ENCODE assay signal across 9 mouse cellular contexts in genomic region chr2:144369020-144369421, GRCm38 (mm10). TPM values are rescaled to one million over a fixed set of nuclear protein-coding genes. Genes with fewer than 3 reads are reported as not detected.
DNase-seq lines count a peak whose midpoint lies in the region; ATAC-seq and TF ChIP-seq lines count a peak whose summit lies in the region.
"Had no signal": no experiment of that assay in that cellular context is flagged by ENCODE, and none has a peak within 500 bp of the region (broad histone marks: within the 10 kb centered on the region; RNA-seq: fewer than 3 reads in every experiment).

No protein-coding gene starts in this region.

- H3K9ac ChIP-seq in heart, embryonic 14.5 days (ENCODE audit: low read length) = peak overlapping the region; percentile 90
- H3K9ac ChIP-seq in forebrain, postnatal 0 days = peak overlapping the region; percentile 79
- H3K9ac ChIP-seq in liver, embryonic 13.5 days = peak overlapping the region; percentile 85

- DNase-seq in heart, adult 9 months (ENCODE audit: low spot score in 2 of 2) = no peak
- DNase-seq in A20 (ENCODE audit: low read depth, low spot score) = peak; percentile 91
- DNase-seq in forebrain, postnatal 0 days = peak; percentile 81
- DNase-seq in liver, embryonic 13.5 days = no peak
- DNase-seq in splenic B cell, adult 2 months (ENCODE audit: low read depth, low spot score) = peak; percentile 79
- DNase-seq in cerebellum, adult 8-10 months = no peak

- peak overlapping the region; percentile 67 for H3K4me2 ChIP-seq in heart, embryonic 14.5 days (ENCODE audit: low read length)
- H3K4me2 ChIP-seq in forebrain, postnatal 0 days (ENCODE audit: low read depth) = peak overlapping the region; percentile 66
- H3K4me2 ChIP-seq in liver, embryonic 13.5 days = peak overlapping the region; percentile 82

- H3K4me1 ChIP-seq in heart, embryonic 14.5 days (ENCODE audit: control insufficient read depth in 2 of 2, insufficient read depth in 2 of 2, low read length in 2 of 2) = peaks cover 0 to 10% of the 10 kb centered on the region in 2 experiments; a peak in 2 of 4 replicates
- no peaks in the 10 kb centered on the region for H3K4me1 ChIP-seq in bone marrow, adult 2 months (ENCODE audit: control insufficient read depth, insufficient read depth, low read length)
- peaks cover 8% of the 10 kb centered on the region; the same call in 1 of the 2 replicates for H3K4me1 ChIP-seq in forebrain, postnatal 0 days (ENCODE audit: insufficient read depth)
- H3K4me1 ChIP-seq in liver, embryonic 13.5 days (replicated peaks) = peaks cover 23% of the 10 kb centered on the region

- TF ChIP-seq CTCF in bone marrow, adult 2 months (IDR thresholded peaks at IDR 0.05; ENCODE audit: control insufficient read depth, insufficient read depth, low read length) = no peak
- TF ChIP-seq CTCF in forebrain, postnatal 0 days (IDR thresholded peaks at IDR 0.05; ENCODE audit: low read depth) = no peak

- no peaks in the 10 kb centered on the region for H3K27me3 ChIP-seq in heart, embryonic 14.5 days (ENCODE audit: control insufficient read depth, insufficient read depth, low read length)
- no peaks in the 10 kb centered on the region for H3K27me3 ChIP-seq in forebrain, postnatal 0 days (ENCODE audit: insufficient read depth, low read length)
- no peaks in the 10 kb centered on the region for H3K27me3 ChIP-seq in liver, embryonic 13.5 days
- H3K27me3 ChIP-seq in splenic B cell, adult 2 months (ENCODE audit: control insufficient read depth, insufficient read depth, low read length, poor library complexity, severe bottlenecking) = no peaks in the 10 kb centered on the region

- H3K4me3 ChIP-seq in heart, embryonic 14.5 days (ENCODE audit: control insufficient read depth in 1 of 2, insufficient read depth in 1 of 2, low read depth in 1 of 2, low read length in 2 of 2) = peak overlapping the region; percentile 86 to 100
- peak overlapping the region; percentile 92 for H3K4me3 ChIP-seq in bone marrow, adult 2 months (replicated peaks; ENCODE audit: control insufficient read depth, low read depth, low read length)
- H3K4me3 ChIP-seq in forebrain, postnatal 0 days (ENCODE audit: low read depth, low read length) = peak overlapping the region; percentile 73
- peak overlapping the region; percentile 78 for H3K4me3 ChIP-seq in liver, embryonic 13.5 days (replicated peaks)

- peak overlapping the region; percentile 93 to 99 for H3K27ac ChIP-seq in heart, embryonic 14.5 days (replicated peaks in 1 of 2; ENCODE audit: control insufficient read depth in 1 of 2, insufficient read depth in 1 of 2, low read depth in 2 of 2, low read length in 2 of 2)
- peak overlapping the region; percentile 92 for H3K27ac ChIP-seq in bone marrow, adult 2 months (ENCODE audit: control insufficient read depth, insufficient read depth, low read depth, low read length, poor library complexity)
- peak overlapping the region; percentile 93 for H3K27ac ChIP-seq in forebrain, postnatal 0 days (ENCODE audit: low read depth, low read length)
- peak overlapping the region; percentile 87 for H3K27ac ChIP-seq in liver, embryonic 13.5 days

- peak; percentile 41; the same call in 1 of the 2 replicates for TF ChIP-seq POLR2A in bone marrow, adult 2 months (IDR thresholded peaks at IDR 0.05; ENCODE audit: borderline replicate concordance, control insufficient read depth, low read depth, low read length)

- H3K9me3 ChIP-seq in heart, embryonic 14.5 days (ENCODE audit: control insufficient read depth, low read length) = no peaks in the 10 kb centered on the region
- H3K9me3 ChIP-seq in forebrain, postnatal 0 days (ENCODE audit: low read length) = no peaks in the 10 kb centered on the region
- H3K9me3 ChIP-seq in liver, embryonic 13.5 days (replicated peaks) = no peaks in the 10 kb centered on the region

- H3K36me3 ChIP-seq in heart, embryonic 14.5 days (ENCODE audit: control insufficient read depth, insufficient read depth, low read length) = peaks cover 18% of the 10 kb centered on the region
- H3K36me3 ChIP-seq in forebrain, postnatal 0 days (ENCODE audit: insufficient read depth) = peaks cover 10% of the 10 kb centered on the region
- peaks cover 19% of the 10 kb centered on the region for H3K36me3 ChIP-seq in liver, embryonic 13.5 days
- no peaks in the 10 kb centered on the region; the same call in 1 of the 2 replicates for H3K36me3 ChIP-seq in splenic B cell, adult 2 months (ENCODE audit: control insufficient read depth, insufficient read depth, low read length, poor library complexity, severe bottlenecking)

- ATAC-seq in heart, embryonic 14.5 days (ENCODE audit: insufficient number of reproducible peaks, insufficient read depth, low FRiP score, low read depth) = peak; percentile 85
- ATAC-seq in forebrain, postnatal 0 days = peak; percentile 87
- ATAC-seq in liver, embryonic 13.5 days (ENCODE audit: low read depth) = peak; percentile 84

- whole genome bisulfite sequencing in heart, embryonic 14.5 days = 1% methylated on average over 36 of the region's 43 CpGs
- WGBS in bone marrow, adult 2 months = under 1% methylated on average over 43 of the region's 43 CpGs
- under 1% methylated on average over 35 of the region's 43 CpGs for WGBS in forebrain, postnatal 0 days
- under 1% methylated on average over 41 of the region's 43 CpGs for WGBS in liver, embryonic 13.5 days (ENCODE audit: insufficient replicate concordance)

RNA-seq across cellular contexts. Expression of gene Pet117, which starts 0.2 kb away (rescaled TPM):
- polyA plus RNA-seq in heart, embryonic 14.5 days (2014; fragmentation: Nextera tagmentation; extraction: Ambion mirVana) = 1.2 TPM in 1 of 2 replicates, not detected in the other
- polyA plus RNA-seq in bone marrow, adult 2 months (2011; ENCODE audit: insufficient read depth, insufficient read length, low replicate concordance, missing spikeins) = 1.7 TPM in 1 of 2 replicates, not detected in the other
- not detected in 2 replicates for total RNA-seq in forebrain, postnatal 0 days (2014; rRNA removed)
- 0.84 and 2.3 TPM in 2 replicates for polyA plus RNA-seq in forebrain, postnatal 0 days (2015; fragmentation: Nextera tagmentation; extraction: Ambion mirVana)
- polyA plus RNA-seq in liver, embryonic 13.5 days (2015; fragmentation: Nextera tagmentation; extraction: Ambion mirVana) = 2.8 and 4.4 TPM in 2 replicates

RNA-seq across cellular contexts. Expression of gene Kat14, which starts 0.2 kb away (rescaled TPM):
- 21.7 and 22.6 TPM in 2 replicates for polyA plus RNA-seq in heart, embryonic 14.5 days (2014; fragmentation: Nextera tagmentation; extraction: Ambion mirVana)
- polyA plus RNA-seq in bone marrow, adult 2 months (2011; ENCODE audit: insufficient read depth, insufficient read length, low replicate concordance, missing spikeins) = 17.5 and 20.0 TPM in 2 replicates
- 17.0 and 28.6 TPM in 2 replicates for total RNA-seq in forebrain, postnatal 0 days (2014; rRNA removed)
- 15.4 and 20.4 TPM in 2 replicates for polyA plus RNA-seq in forebrain, postnatal 0 days (2015; fragmentation: Nextera tagmentation; extraction: Ambion mirVana)
- 20.7 and 21.1 TPM in 2 replicates for polyA plus RNA-seq in liver, embryonic 13.5 days (2015; fragmentation: Nextera tagmentation; extraction: Ambion mirVana)

RNA-seq across cellular contexts. Expression of gene Ovol2, which starts 37.1 kb away (rescaled TPM):
- polyA plus RNA-seq in heart, embryonic 14.5 days (2014; fragmentation: Nextera tagmentation; extraction: Ambion mirVana) = 0.18 TPM in 1 of 2 replicates, not detected in the other
- polyA plus RNA-seq in bone marrow, adult 2 months (2011; ENCODE audit: insufficient read depth, insufficient read length, low replicate concordance, missing spikeins) = 0.97 TPM in 1 of 2 replicates, not detected in the other
- 0.23 TPM in 1 of 2 replicates, not detected in the other for total RNA-seq in forebrain, postnatal 0 days (2014; rRNA removed)
- polyA plus RNA-seq in forebrain, postnatal 0 days (2015; fragmentation: Nextera tagmentation; extraction: Ambion mirVana) = 0.18 and 0.23 TPM in 2 replicates
- polyA plus RNA-seq in liver, embryonic 13.5 days (2015; fragmentation: Nextera tagmentation; extraction: Ambion mirVana) = not detected in 2 replicates
- total RNA-seq: gastrocnemius, postnatal 36 days had no signal

Comparison
In these comparisons a context has a peak if more than half of its experiments do, and no peak if none do; other contexts are left out.
1. DNase-seq: peak in A20 (single experiment), forebrain, postnatal 0 days (single experiment) and splenic B cell, adult 2 months (single experiment); none in heart, adult 9 months (0 of 2), liver, embryonic 13.5 days (single experiment) and cerebellum, adult 8-10 months (single experiment).
2. Peak in every context shown above with its lines, with median percentiles within 50 percentile points of each other: ATAC-seq, H3K27ac ChIP-seq, H3K4me2 ChIP-seq, H3K4me3 ChIP-seq and H3K9ac ChIP-seq.